Mouse (Mus musculus) lung, adult 2 months (tissue): ENCODE results near the gene Ephb1.

Source experiments
- CTCF ChIP-seq: fragments of 200-500 bp; IDR thresholded peaks from 2 replicates; pipeline ENCODE4 v1.5.1; 2011; ENCODE audit warnings: mild to moderate bottlenecking, low read length, control low read depth; ENCODE audit not compliant: insufficient read depth
- POLR2A ChIP-seq: fragments of 200-500 bp; IDR thresholded peaks from 2 replicates; pipeline ENCODE4 v1.6.1; 2011; ENCODE audit warnings: low read depth, mild to moderate bottlenecking, control low read depth, low read length, borderline replicate concordance; ENCODE audit errors: extremely low read depth

GRCm38 (mm10) chr9:102343061-102343460 is 11.4 kb downstream of the Ephb1 start:
- no peak for TF ChIP-seq POLR2A
- no peak for TF ChIP-seq CTCF
